Mouse (Mus musculus) heart, postnatal 0 days (tissue): ENCODE results near the gene Xpo1.
"Not testable (repeated sequence)": the region's sequence is repeated elsewhere in the genome, so short reads cannot be mapped to it uniquely, and the experiment has no call there.

Experiments used
- CTCF ChIP-seq: IDR thresholded peaks from 2 replicates; pipeline ENCODE4 v1.5.1; 2016; ENCODE audit warnings: antibody characterized with exemption, control low read depth, low read depth
- EP300 ChIP-seq: IDR thresholded peaks from 2 replicates; pipeline ENCODE4 v1.6.1; 2016; ENCODE audit warnings: antibody characterized with exemption, low read depth

DNA sequence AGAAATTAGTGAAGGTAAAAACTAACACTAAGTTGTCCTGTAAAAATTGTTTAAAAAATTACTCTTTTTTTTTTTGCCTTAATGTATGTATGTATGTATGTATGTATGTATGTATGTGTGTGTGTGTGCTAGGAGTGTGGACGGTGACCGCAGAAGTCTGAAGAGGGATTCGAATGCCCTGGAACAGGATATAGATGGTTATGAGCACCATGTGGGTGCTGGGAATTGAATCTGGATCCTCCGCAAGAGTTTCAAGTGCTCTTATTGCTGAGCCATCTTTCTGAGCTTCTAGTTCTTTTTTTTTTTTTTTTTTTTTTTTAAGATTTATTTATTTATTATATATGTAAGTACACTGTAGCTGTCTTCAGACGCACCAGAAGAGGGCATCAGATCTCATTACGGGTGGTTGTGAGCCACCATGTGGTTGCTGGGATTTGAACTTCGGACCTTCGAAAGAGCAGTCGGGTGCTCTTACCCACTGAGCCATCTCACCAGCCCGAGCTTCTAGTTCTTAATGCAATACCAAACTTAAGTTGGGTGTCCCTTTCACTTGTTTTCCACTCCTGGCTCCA, 49.3 kb downstream of the Xpo1 start:
- not testable (repeated sequence) for TF ChIP-seq CTCF, EP300
